Mouse (Mus musculus) heart, embryonic 14.5 days (tissue): Measurements from ENCODE around the gene Pla2g15. TPM values are rescaled to one million over a fixed set of nuclear protein-coding genes. Genes with fewer than 3 reads are reported as not detected.
A peak's percentile ranks its signal among the peaks of the same experiment; 100 is the strongest.

ENCODE experiments used
- ATAC-seq: fragments of 200-750 bp; cut with Nextera tagmentation; 2 replicates; pipeline ENCODE4 v1.8.0; 2017; ENCODE audit warnings: low read depth, moderate TSS enrichment; ENCODE audit not compliant: insufficient number of reproducible peaks, insufficient read depth, low FRiP score
- H3K27ac ChIP-seq, 2 experiments: fragments of 200-500 bp in 1 of 2; fragments of 300-500 bp in 1 of 2; sonication (generic) in 1 of 2; replicated peaks in 1 of 2; 2 replicates each; pipeline ENCODE4 v1.5.1; 2012 to 2014; ENCODE audit warnings: low read depth in 2 of 2, low read length in 2 of 2, control low read depth in 1 of 2, mild to moderate bottlenecking in 1 of 2, mixed read lengths in 1 of 2; ENCODE audit not compliant: control insufficient read depth in 1 of 2, insufficient read depth in 1 of 2
- H3K27me3 ChIP-seq: fragments of 300-500 bp; sonication (generic); 2 replicates; pipeline ENCODE4 v1.6.1; 2014; ENCODE audit warnings: mild to moderate bottlenecking, low read length, control low read depth; ENCODE audit not compliant: control insufficient read depth, insufficient read depth
- H3K36me3 ChIP-seq: fragments of 300-500 bp; sonication (generic); 2 replicates; pipeline ENCODE4 v1.6.1; 2014; ENCODE audit warnings: mild to moderate bottlenecking, control low read depth, low read length, mixed read lengths; ENCODE audit not compliant: control insufficient read depth, insufficient read depth
- H3K4me1 ChIP-seq, 2 experiments: fragments of 200-500 bp in 1 of 2; fragments of 300-500 bp in 1 of 2; sonication (generic) in 1 of 2; 2 replicates each; pipeline ENCODE4 v1.6.1; 2012 to 2014; ENCODE audit warnings: low read length in 2 of 2, control low read depth in 1 of 2, mixed read lengths in 1 of 2; ENCODE audit not compliant: control insufficient read depth in 2 of 2, insufficient read depth in 2 of 2
- H3K4me2 ChIP-seq: fragments of 300-500 bp; sonication (generic); 2 replicates; pipeline ENCODE4 v1.6.1; 2014; ENCODE audit warnings: mild to moderate bottlenecking, low read length
- H3K4me3 ChIP-seq, 2 experiments: fragments of 200-500 bp in 1 of 2; fragments of 300-500 bp in 1 of 2; sonication (generic) in 1 of 2; 2 replicates each; pipeline ENCODE4 v1.5.1; 2012 to 2014; ENCODE audit warnings: low read length in 2 of 2, mild to moderate bottlenecking in 2 of 2, control low read depth in 1 of 2, low read depth in 1 of 2, moderate library complexity in 1 of 2; ENCODE audit not compliant: control insufficient read depth in 1 of 2, insufficient read depth in 1 of 2
- H3K9ac ChIP-seq: fragments of 300-500 bp; sonication (generic); 2 replicates; pipeline ENCODE4 v1.6.1; 2014; ENCODE audit warnings: mild to moderate bottlenecking, low read length
- H3K9me3 ChIP-seq: fragments of 300-500 bp; sonication (generic); 2 replicates; pipeline ENCODE4 v1.6.1; 2016; ENCODE audit warnings: low read length, control low read depth; ENCODE audit not compliant: control insufficient read depth
- WGBS: fragments of 180-500 bp; shearing (Covaris S2); extraction: QIAGEN DNeasy Blood & Tissue Kit; methylation state at CpG from one replicate; pipeline ENCODE4 v1.1.7; 2014; 5-methylcytosine and 5-hydroxymethylcytosine counted together
- polyA plus RNA-seq: library from polyadenylated mRNA; unstranded; fragments of >200 nt; fragmentation: Nextera tagmentation; extraction: Ambion mirVana; gene quantifications from 2 replicates; pipeline ENCODE4 v1.2.1, GENCODE M21; 2014

Gene Pla2g15
- polyA plus RNA-seq, 1 experiment from 2014 or later, result 2.5 TPM

DNA sequence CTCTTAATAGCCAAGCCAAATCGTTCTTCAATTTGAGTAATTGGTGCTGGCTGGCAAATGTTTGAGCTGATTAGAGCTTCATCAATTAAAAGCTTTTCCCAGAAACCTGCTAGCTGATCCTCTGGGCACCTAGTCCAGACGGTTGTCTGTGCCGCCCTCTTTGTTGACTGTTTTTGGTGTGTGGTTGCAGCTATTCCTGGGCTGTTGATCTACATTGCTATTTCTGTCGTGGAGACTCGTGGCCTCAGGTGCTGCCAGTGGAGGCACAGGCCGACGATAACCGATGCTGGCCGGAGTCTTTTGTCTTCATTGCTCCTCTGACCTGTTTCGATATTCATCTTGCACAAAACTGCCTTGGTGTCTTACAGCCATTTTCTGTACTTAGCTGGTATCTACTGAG, 8.2 kb downstream of the Pla2g15 start:
- Histone ChIP-seq H3K4me3 (no peak overlapping the region), H3K27ac (no peak overlapping the region), H3K4me2 (no peak overlapping the region), H3K9me3 (no peaks in the 10 kb centered on the region), H3K9ac (no peak overlapping the region), H3K4me1 (no peaks in the 10 kb centered on the region), H3K36me3 (peaks cover 56% of the 10 kb centered on the region), H3K27me3 (no peaks in the 10 kb centered on the region)
- no peak for ATAC-seq
- WGBS, result 53% methylated on average over 10 of the region's 10 CpGs

DNA sequence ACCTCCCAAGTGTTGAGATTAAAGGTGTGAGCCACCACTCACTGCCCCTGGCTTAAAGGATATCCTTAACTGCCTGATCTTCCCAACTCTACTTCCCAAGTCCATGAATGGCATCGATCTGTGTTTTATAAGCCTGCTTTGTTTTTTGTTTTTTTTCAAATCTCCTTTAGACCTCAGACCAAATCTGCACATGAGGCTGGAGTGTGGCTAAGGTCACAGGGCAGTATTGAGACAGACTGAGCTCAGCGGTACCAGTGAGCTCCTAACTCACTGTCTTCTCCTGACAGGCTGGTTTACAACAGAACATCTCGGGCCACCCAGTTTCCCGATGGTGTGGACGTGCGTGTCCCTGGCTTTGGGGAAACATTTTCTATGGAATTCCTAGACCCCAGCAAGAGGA, 9.7 kb downstream of the Pla2g15 start:
- no peaks in the 10 kb centered on the region for H3K9me3 ChIP-seq
- peaks cover 61% of the 10 kb centered on the region for H3K36me3 ChIP-seq
- no peak overlapping the region for H3K27ac ChIP-seq
- no peak overlapping the region for H3K4me2 ChIP-seq
- no peaks in the 10 kb centered on the region for H3K4me1 ChIP-seq
- H3K27me3 ChIP-seq, result no peaks in the 10 kb centered on the region
- WGBS, result 89% methylated on average over 6 of the region's 6 CpGs
- no peak overlapping the region for H3K9ac ChIP-seq
- H3K4me3 ChIP-seq, result no peak overlapping the region
- no peak for ATAC-seq

DNA sequence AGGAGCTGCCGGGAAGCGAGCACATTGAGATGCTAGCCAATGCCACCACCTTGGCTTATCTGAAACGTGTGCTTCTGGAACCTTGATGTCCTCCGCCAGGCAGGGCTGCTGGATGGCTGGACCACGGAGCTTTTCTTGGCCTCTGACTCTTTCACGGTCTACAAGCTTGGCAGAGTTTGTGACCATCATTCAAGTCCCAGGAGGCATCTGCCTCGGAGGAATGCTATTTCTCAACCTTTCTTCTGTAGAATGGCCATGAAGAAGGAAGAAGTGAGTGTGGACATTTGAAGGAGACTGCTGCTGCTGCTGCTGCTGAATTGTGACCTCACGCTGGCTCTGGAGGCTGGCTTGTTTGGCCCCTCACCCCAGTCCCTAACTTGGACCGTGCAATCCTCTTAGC, 13.1 kb downstream of the Pla2g15 start:
- ATAC-seq, result no peak
- Histone ChIP-seq H3K4me2 (no peak overlapping the region), H3K4me3 (no peak overlapping the region), H3K27me3 (no peaks in the 10 kb centered on the region), H3K4me1 (peaks cover 2 to 12% of the 10 kb centered on the region in 2 experiments; a peak in 3 of 4 replicates), H3K9me3 (no peaks in the 10 kb centered on the region), H3K9ac (no peak overlapping the region), H3K36me3 (peaks cover 43% of the 10 kb centered on the region), H3K27ac (no peak overlapping the region)
- 80% methylated on average over 9 of the region's 9 CpGs for WGBS

DNA sequence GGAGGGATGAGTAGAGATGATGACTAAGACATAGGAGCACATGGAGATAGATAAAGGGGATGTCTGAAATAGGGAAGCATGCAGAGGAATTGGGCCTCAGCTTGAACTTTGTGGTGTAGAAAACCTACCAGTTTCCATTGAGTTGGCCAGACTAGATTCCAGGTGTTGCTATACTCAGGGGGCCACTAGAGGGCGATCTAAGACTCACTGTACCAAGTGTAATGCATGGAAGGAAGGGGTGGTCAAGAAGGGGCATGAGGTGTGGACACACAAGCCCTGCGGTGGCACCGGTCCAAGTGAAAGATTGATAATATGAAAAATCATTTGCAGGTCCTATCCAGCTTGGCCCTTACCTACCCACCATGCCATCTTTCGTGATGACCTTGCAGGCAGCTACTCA, 15.3 kb downstream of the Pla2g15 start:
- Histone ChIP-seq H3K27ac (no peak overlapping the region), H3K27me3 (no peaks in the 10 kb centered on the region), H3K4me3 (no peak overlapping the region), H3K9me3 (no peaks in the 10 kb centered on the region), H3K36me3 (peaks cover 37% of the 10 kb centered on the region), H3K9ac (no peak overlapping the region), H3K4me1 (peaks cover 2 to 21% of the 10 kb centered on the region in 2 experiments; a peak in 3 of 4 replicates), H3K4me2 (no peak overlapping the region)
- ATAC-seq, result no peak
- WGBS, result 44% methylated on average over 4 of the region's 4 CpGs

DNA sequence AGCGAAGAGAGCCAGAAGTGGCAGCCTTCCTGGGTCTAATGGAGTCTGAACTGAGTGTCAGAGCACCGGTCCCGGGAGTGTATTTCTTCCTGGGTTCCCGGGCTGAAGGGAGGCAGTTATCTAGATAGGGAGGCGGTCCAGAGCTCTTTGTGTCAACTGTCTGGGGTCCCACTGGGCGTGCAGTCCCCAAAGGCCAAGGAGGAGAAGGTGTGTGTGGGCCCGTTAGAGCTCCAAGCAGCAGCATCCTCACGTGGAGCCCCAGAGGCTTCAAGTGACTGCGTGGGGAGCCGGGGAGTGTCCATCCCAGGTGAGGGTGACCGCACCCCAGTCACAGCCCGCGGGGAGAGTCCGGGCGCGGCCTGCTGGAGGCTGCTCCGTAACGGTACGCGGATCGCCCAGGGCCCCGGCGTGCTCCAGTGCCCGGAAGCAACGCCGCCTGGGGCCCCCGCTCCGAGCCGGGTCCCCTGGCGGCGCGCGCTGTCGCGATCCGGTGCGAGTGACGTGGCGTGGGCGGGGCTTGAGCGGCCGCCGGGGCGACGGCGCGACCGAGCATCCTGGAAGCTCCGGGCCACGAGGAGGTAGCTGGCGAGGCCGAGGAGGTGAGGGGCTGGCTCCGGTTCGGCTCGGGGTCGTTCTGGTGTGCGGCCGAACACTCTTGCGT, 18.3 kb downstream of the Pla2g15 start, which contains the start of gene Slc7a6:
Slc7a6 (plus strand) TSS at position 502 of the 661 bp plus-strand sequence.
- peak within 1 kb of the TSS; percentile 81 for H3K4me2 ChIP-seq
- peak within 1 kb of the TSS; percentile 84 to 87 for H3K4me3 ChIP-seq
- under 1% methylated on average over 59 of the region's 59 CpGs for WGBS
- H3K36me3 ChIP-seq, result peaks cover 8% of the 10 kb centered on the region
- H3K4me1 ChIP-seq, result peaks cover 2 to 21% of the 10 kb centered on the region in 2 experiments; a peak in 3 of 4 replicates
- H3K9me3 ChIP-seq, result no peaks in the 10 kb centered on the region
- H3K27ac ChIP-seq, result peak within 1 kb of the TSS; percentile 77 to 84
- peak; percentile 84 for ATAC-seq
- no peaks in the 10 kb centered on the region for H3K27me3 ChIP-seq
- peak within 1 kb of the TSS; percentile 86 for H3K9ac ChIP-seq

DNA sequence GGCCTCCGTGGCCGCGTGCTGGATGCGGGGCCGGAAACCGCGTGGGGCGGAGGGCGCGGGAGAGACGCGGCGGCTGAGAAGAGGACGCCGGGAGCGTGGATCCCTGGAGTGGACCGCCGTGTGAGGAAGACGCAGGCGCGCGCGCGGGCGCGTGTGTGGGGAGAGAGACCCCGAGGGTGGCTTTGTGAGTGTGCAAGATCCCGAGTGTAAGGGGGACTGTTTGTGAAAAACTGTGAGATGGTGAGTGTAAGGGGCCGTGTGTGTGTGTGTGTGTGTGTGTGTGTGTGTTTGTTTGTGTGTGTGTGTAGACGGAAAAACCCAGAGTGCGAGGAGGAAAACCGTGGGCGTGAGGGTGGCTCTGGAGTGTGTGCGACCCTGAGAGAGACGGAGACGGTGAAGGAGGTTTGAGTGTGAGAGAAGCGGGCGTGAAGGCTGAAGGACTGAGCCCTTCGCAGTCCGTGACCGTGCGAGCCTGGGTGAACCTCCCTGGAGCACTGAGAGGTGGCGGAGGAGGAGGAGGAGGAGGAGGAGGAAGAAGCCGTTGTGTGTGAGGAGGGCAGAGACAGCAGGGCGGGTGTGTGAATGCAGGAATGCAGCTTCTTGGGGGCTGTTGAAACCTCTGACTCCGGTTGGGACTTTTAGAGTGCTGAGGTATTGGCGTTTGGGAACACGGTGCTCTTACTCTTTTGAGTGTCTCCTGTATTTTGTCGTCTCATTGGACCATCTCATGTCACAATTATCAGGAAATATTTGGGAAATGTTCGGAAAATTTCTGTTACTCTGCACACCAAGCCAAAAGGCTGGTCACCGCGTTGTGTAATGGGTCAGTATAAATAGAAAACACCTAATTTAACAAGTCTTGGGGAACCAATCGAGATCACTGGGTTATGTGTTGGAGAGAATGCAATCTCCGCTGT, 19.1 kb downstream of the Pla2g15 start:
- Histone ChIP-seq H3K4me1 (peaks cover 2 to 21% of the 10 kb centered on the region in 2 experiments; a peak in 3 of 4 replicates), H3K27ac (peak overlapping the region; percentile 40 to 84), H3K9me3 (no peaks in the 10 kb centered on the region), H3K4me3 (peak overlapping the region; percentile 84 to 87), H3K36me3 (peaks cover under 1% of the 10 kb centered on the region; the same call in 1 of the 2 replicates), H3K4me2 (peak overlapping the region; percentile 81), H3K9ac (peak overlapping the region; percentile 86), H3K27me3 (no peaks in the 10 kb centered on the region)
- ATAC-seq, result peak; percentile 74
- 1% methylated on average over 54 of the region's 54 CpGs for WGBS

DNA sequence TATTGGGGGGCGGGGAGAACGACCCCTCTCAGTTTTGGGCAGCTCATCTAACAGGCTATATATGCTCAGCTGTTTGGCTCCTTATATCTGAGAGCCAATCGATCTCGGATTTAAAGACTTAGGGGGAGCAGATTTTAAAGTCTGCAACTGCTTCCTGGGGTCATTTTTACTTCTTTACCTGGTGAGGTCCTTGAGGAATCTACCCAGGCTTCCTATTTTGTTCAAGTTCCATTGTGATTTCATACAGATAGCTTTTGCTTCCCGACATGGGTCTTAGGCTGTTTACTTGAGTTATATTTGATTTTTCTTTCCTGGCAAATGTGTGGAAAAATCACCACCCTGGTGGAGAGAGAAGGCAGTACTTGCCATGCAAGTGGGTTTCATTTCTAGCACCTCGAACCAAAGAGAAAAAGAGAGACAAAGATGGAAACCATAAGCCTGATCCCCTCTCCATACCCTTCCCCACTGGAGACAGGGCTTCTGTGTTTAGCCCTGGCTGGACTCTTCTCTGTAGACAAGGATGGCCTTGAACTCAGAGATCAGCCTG, 19.8 kb downstream of the Pla2g15 start:
- no peak for ATAC-seq
- WGBS, result 35% methylated on average over 6 of the region's 6 CpGs
- no peak overlapping the region for H3K27ac ChIP-seq

More for the DNA sequence above, 19.8 kb downstream of the Pla2g15 start:
- Histone ChIP-seq H3K27me3 (no peaks in the 10 kb centered on the region), H3K4me3 (peak overlapping the region; percentile 84 to 87; a peak in 3 of 4 replicates), H3K4me2 (peak overlapping the region; percentile 81), H3K9ac (peak overlapping the region; percentile 86), H3K9me3 (no peaks in the 10 kb centered on the region), H3K36me3 (no peaks in the 10 kb centered on the region), H3K4me1 (peaks cover 2 to 21% of the 10 kb centered on the region in 2 experiments; a peak in 3 of 4 replicates)
